ENCODE assay signal across 14 mouse cellular contexts in the genomic region with DNA sequence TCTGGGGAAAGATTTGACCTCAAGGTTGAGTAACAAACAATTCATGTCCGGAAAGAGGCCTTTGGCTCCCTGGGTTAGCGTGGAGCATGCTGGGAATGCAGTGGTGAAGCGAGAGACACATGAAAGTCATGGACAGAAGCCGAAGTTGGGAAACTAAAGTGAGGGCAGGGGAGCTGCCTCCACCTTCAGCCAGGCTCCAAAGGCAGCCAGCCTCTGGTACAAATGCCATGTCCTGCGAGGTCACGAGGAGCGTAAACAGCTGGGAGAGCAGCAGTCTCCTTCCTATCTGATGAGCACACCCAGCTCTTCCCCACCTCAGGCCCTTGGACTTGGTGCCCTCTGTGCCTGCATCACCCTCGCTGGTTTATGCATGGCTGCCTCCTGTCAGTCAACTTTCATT.
DNase-seq lines count a peak whose midpoint lies in the region; ATAC-seq lines count a peak whose summit lies in the region.
"Had no signal": no experiment of that assay in that cellular context is flagged by ENCODE, and none has a peak within 500 bp of the region (broad histone marks: within the 10 kb centered on the region; RNA-seq: fewer than 3 reads in every experiment).

No protein-coding gene starts in this region.

- ATAC-seq in cerebellum, adult (ENCODE audit: insufficient number of reproducible peaks, low FRiP score, low TSS enrichment): no peak
- ATAC-seq: inflammation-experienced regulatory T-cells, adult 6 months; midbrain, embryonic 16.5 days had no signal

- DNase-seq in adrenal gland, postnatal 10 days: peak; percentile 50
- DNase-seq in adrenal gland, postnatal 4 days (ENCODE audit: low spot score in 2 of 2): no peak
- DNase-seq in retina, postnatal 1 day: peak; percentile 17
- DNase-seq in retina, embryonic 14.5 days (ENCODE audit: low spot score): no peak
- DNase-seq in kidney, postnatal 25 days: peak; percentile 40 to 84
- no peak for DNase-seq in left cerebral cortex, adult 18-20 months (ENCODE audit: low spot score in 2 of 2)
- no peak for DNase-seq in heart, adult 8-10 months (ENCODE audit: low spot score)
- DNase-seq: cerebellum, adult 9-11 months; heart, adult 2 months; right cerebral cortex, postnatal 14 days; thymus, postnatal 36 days had no signal

Comparison
In these comparisons a context has a peak if more than half of its experiments do, and no peak if none do; other contexts are left out.
1. DNase-seq: peak in adrenal gland, postnatal 10 days (single experiment), retina, postnatal 1 day (single experiment) and kidney, postnatal 25 days (2 of 2); none in adrenal gland, postnatal 4 days (0 of 2), retina, embryonic 14.5 days (single experiment), left cerebral cortex, adult 18-20 months (0 of 2) and heart, adult 8-10 months (single experiment).